Mouse (Mus musculus): ENCODE measurements around the gene Bzw1. TPM values are rescaled to one million over a fixed set of nuclear protein-coding genes. Genes with fewer than 3 reads are reported as not detected.

Gene Bzw1
- polyA plus RNA-seq, 1 experiment from 2014 or later: 261 TPM

GRCm38 (mm10) chr1:58422879-58423278 is 30.2 kb downstream of the Bzw1 start:
- Histone ChIP-seq H3K36me3 (peaks cover 32% of the 10 kb centered on the region), H3K9ac (peak overlapping the region; percentile 99), H3K4me2 (peak overlapping the region; percentile 89), H3K4me3 (peak overlapping the region; percentile 88), H3K27ac (ENCODE audit: poor library complexity, severe bottlenecking) (peak overlapping the region; percentile 99), H3K27me3 (replicated peaks) (no peaks in the 10 kb centered on the region), H3K9me3 (replicated peaks) (no peaks in the 10 kb centered on the region), H3K4me1 (replicated peaks) (peaks cover 24% of the 10 kb centered on the region)
- 7% methylated on average over 13 of the region's 13 CpGs for WGBS
- peak; percentile 58; the same call in 1 of the 2 replicates for ATAC-seq (ENCODE audit: insufficient number of reproducible peaks, low FRiP score)

DNA sequence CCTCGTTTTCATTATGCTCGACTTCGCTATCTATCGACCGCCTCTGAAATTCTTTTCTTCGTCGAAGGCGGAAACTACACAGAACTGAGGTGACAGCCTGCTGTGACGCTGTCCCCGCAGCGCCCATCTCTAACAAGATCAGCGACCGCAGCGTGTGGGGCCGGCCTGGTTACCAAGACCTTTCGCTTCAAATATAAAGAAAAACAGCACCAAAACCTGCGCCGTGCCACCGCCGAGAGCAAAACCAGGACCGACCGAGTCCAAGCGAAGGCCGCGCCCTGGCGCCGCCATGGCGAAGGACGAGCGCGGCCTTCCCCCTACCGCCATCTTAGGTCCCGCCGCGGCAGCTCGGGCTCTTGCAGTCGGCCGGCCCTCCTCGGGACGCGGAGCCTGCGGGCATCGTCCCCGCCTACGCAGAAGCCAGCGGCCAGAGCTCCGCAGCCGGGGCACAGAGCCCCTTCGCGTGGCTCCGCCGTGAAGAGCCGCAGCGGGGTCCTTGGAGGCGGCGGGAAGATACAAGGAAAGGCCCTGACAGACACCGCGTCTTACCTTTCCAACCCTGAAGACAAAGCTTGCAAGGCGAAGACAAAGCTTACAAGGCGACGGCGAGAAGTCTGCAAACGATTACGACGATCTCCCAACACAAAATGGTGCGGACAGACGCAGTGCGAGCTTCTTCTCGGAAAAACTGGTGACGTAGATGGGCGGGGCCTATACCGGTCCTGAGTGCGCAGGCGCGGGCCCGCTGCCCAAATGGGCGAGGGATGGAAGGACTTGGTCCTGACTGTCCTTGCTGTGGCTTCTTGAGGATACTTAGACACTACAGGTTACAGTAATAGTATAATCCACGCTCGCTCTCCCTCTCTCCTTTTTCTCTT is 30.9 kb downstream of the Bzw1 start, which contains the start of gene Clk1:
Clk1 (minus strand) TSS at position 696 of the 878 bp plus-strand sequence.
- peak within 1 kb of the TSS; percentile 88 for H3K4me3 ChIP-seq
- under 1% methylated on average over 79 of the region's 79 CpGs for WGBS
- peak within 1 kb of the TSS; percentile 89 for H3K4me2 ChIP-seq
- peak within 1 kb of the TSS; percentile 99 for H3K27ac ChIP-seq (ENCODE audit: poor library complexity, severe bottlenecking)
- no peaks in the 10 kb centered on the region for H3K9me3 ChIP-seq (replicated peaks)
- peaks cover 25% of the 10 kb centered on the region for H3K36me3 ChIP-seq
- peaks cover 18% of the 10 kb centered on the region for H3K4me1 ChIP-seq (replicated peaks)
- peak; percentile 97 for ATAC-seq (ENCODE audit: insufficient number of reproducible peaks, low FRiP score)
- H3K9ac ChIP-seq: peak within 1 kb of the TSS; percentile 99
- H3K27me3 ChIP-seq (replicated peaks): no peaks in the 10 kb centered on the region

- Histone ChIP-seq H3K4me3 (no peak overlapping the region), H3K27me3 (replicated peaks) (no peaks in the 10 kb centered on the region), H3K4me1 (replicated peaks) (peaks cover 18% of the 10 kb centered on the region), H3K9me3 (replicated peaks) (no peaks in the 10 kb centered on the region), H3K36me3 (peaks cover 16% of the 10 kb centered on the region), H3K9ac (no peak overlapping the region), H3K27ac (ENCODE audit: poor library complexity, severe bottlenecking) (no peak overlapping the region), H3K4me2 (no peak overlapping the region)
- WGBS: 83% methylated on average over 3 of the region's 3 CpGs
- no peak for ATAC-seq (ENCODE audit: insufficient number of reproducible peaks, low FRiP score)
Measured at GRCm38 (mm10) chr1:58424551-58424950, 31.9 kb downstream of the Bzw1 start.

DNA sequence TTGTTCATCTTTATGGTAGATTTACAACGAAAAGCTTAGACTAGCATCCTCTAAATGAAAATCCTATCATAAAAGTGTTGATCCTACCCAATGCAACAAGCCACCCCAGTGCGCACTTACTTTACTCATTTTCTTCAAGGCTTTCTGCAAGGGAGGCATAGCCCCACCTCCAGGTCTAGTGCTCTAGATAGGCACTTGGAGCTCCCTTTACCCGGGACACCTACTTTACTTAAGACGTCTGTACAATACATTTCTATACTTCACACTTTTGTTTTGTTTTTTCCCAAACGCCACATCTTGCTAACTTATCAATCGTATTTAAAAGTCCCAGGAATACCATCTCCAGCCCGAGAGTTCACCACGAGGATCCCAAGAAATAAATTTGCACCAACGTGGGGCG is 52.0 kb downstream of the Bzw1 start:
- Histone ChIP-seq H3K36me3 (peaks cover 44% of the 10 kb centered on the region), H3K4me1 (replicated peaks) (peaks cover 25% of the 10 kb centered on the region), H3K4me2 (peak overlapping the region; percentile 81), H3K27me3 (replicated peaks) (no peaks in the 10 kb centered on the region), H3K27ac (ENCODE audit: poor library complexity, severe bottlenecking) (peak overlapping the region; percentile 90), H3K9me3 (replicated peaks) (no peaks in the 10 kb centered on the region), H3K4me3 (peak overlapping the region; percentile 64), H3K9ac (peak overlapping the region; percentile 85)
- WGBS: 11% methylated on average over 10 of the region's 10 CpGs
- no peak for ATAC-seq (ENCODE audit: insufficient number of reproducible peaks, low FRiP score)

DNA sequence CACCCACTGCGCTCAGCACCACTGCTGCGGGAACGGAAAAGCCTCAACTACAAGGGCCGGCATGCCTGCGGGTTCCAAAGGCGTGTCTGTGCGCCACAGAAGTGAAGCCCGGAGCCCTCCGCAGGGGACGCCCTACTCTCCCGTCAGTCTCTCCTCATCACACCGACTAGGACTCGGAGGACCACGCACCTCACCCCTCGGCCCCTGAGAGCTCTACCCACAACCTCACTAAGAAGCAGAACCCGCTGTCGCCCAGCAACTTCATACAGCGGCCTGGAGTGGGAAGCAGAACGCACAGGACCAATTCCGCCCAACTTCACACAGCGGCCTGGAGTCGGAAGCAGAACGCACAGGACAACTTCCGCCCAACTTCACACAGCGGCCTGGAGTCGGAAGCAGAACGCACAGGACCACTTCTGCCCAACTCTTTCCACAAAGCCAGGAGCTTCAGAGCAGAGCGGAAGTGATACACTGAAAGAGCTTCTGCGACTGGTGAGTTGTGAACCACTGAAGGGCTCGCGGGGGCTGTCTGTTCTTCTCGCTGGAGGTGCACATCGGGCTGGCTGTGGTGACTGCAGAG is 52.5 kb downstream of the Bzw1 start, which contains the start of the genes Nif3l1 and Ppil3:
Nif3l1 (plus strand) TSS at position 9 of the 580 bp plus-strand sequence.
Ppil3 (minus strand) TSS at position 344 of the 580 bp plus-strand sequence.
- Histone ChIP-seq H3K4me2 (peak within 1 kb of the TSS; percentile 81), H3K9ac (peak within 1 kb of the TSS; percentile 85), H3K9me3 (replicated peaks) (no peaks in the 10 kb centered on the region), H3K36me3 (peaks cover 40% of the 10 kb centered on the region), H3K4me1 (replicated peaks) (peaks cover 25% of the 10 kb centered on the region), H3K27ac (ENCODE audit: poor library complexity, severe bottlenecking) (peak within 1 kb of the TSS; percentile 90), H3K27me3 (replicated peaks) (no peaks in the 10 kb centered on the region), H3K4me3 (peak within 1 kb of the TSS; percentile 64)
- under 1% methylated on average over 33 of the region's 33 CpGs for WGBS
- peak; percentile 89 for ATAC-seq (ENCODE audit: insufficient number of reproducible peaks, low FRiP score)

DNA sequence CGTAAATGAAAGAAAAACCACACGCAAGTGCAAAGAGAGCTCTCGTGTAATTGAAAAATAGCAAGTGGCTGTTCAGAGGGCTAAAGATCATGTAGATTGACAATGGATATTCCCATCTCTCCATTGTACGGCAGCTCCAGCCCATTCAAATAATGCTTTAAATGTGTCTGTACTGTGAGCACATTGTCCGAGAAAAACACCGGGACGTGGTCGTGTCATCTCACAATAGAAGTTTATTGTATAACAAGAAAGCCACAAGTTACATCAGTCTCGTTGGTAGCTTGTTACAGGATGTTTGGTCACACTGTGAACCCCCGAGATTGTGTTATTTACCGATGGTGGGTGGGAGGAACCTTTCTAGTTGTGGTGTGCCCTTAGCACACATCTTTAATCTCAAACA is 53.2 kb downstream of the Bzw1 start:
- peak overlapping the region; percentile 90 for H3K27ac ChIP-seq (ENCODE audit: poor library complexity, severe bottlenecking)
- H3K4me1 ChIP-seq (replicated peaks): peaks cover 25% of the 10 kb centered on the region
- no peak for ATAC-seq (ENCODE audit: insufficient number of reproducible peaks, low FRiP score)
- H3K4me3 ChIP-seq: peak overlapping the region; percentile 64
- H3K9me3 ChIP-seq (replicated peaks): no peaks in the 10 kb centered on the region
- 14% methylated on average over 11 of the region's 11 CpGs for WGBS
- H3K9ac ChIP-seq: peak overlapping the region; percentile 85
- no peaks in the 10 kb centered on the region for H3K27me3 ChIP-seq (replicated peaks)
- peaks cover 41% of the 10 kb centered on the region for H3K36me3 ChIP-seq
- peak overlapping the region; percentile 81 for H3K4me2 ChIP-seq

- Histone ChIP-seq H3K4me3 (no peak overlapping the region), H3K36me3 (peaks cover 43% of the 10 kb centered on the region), H3K9me3 (replicated peaks) (no peaks in the 10 kb centered on the region), H3K4me2 (no peak overlapping the region), H3K27ac (ENCODE audit: poor library complexity, severe bottlenecking) (no peak overlapping the region), H3K9ac (no peak overlapping the region), H3K4me1 (replicated peaks) (peaks cover 25% of the 10 kb centered on the region), H3K27me3 (replicated peaks) (no peaks in the 10 kb centered on the region)
- ATAC-seq (ENCODE audit: insufficient number of reproducible peaks, low FRiP score): no peak
- WGBS: 94% methylated on average over 7 of the region's 7 CpGs
Measured at GRCm38 (mm10) chr1:58447766-58448165, 55.1 kb downstream of the Bzw1 start.

GRCm38 (mm10) chr1:58448396-58448795 is 55.7 kb downstream of the Bzw1 start:
- Histone ChIP-seq H3K27ac (ENCODE audit: poor library complexity, severe bottlenecking) (no peak overlapping the region), H3K36me3 (peaks cover 49% of the 10 kb centered on the region)
- ATAC-seq (ENCODE audit: insufficient number of reproducible peaks, low FRiP score): no peak

DNA sequence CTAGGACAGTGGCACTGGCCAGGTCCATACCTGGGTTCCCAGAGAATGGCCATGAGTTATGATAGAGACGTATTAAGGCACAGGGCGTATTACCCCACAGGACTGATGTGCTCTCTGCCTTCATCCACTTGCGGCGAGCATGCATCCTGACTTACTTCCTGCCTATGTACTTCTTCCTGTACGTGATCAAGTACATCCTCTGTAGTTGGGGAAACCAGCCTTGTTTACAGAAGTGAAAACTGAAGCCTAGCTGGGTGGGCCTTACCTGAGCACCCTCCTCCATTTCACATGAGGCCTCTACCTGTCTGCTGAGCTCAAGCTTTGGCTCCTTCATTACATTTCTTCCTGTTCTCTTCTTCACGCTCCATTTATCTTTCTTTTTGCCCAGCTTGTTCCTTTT is 61.6 kb downstream of the Bzw1 start:
- WGBS: 85% methylated on average over 6 of the region's 6 CpGs
- Histone ChIP-seq H3K9me3 (replicated peaks) (no peaks in the 10 kb centered on the region), H3K9ac (no peak overlapping the region), H3K27ac (ENCODE audit: poor library complexity, severe bottlenecking) (no peak overlapping the region), H3K4me3 (no peak overlapping the region), H3K36me3 (peaks cover 85% of the 10 kb centered on the region), H3K4me1 (replicated peaks) (0 out of 2 replicates have a peak, but pooled peaks cover 7% of the 10 kb centered on the region), H3K4me2 (no peak overlapping the region), H3K27me3 (replicated peaks) (no peaks in the 10 kb centered on the region)
- no peak for ATAC-seq (ENCODE audit: insufficient number of reproducible peaks, low FRiP score)

More at GRCm38 (mm10) chr1:58448396-58448795, 55.7 kb downstream of the Bzw1 start:
- no peaks in the 10 kb centered on the region for H3K9me3 ChIP-seq (replicated peaks)
- no peak overlapping the region for H3K4me2 ChIP-seq
- peaks cover 25% of the 10 kb centered on the region for H3K4me1 ChIP-seq (replicated peaks)
- no peak overlapping the region for H3K9ac ChIP-seq
- no peaks in the 10 kb centered on the region for H3K27me3 ChIP-seq (replicated peaks)
- H3K4me3 ChIP-seq: no peak overlapping the region
- WGBS: 84% methylated on average over 7 of the region's 7 CpGs

All from heart, embryonic 12.5 days (tissue).